Mouse (Mus musculus): Measurements from ENCODE around the gene Mcf2. TPM values are rescaled to one million over a fixed set of nuclear protein-coding genes. Genes with fewer than 3 reads are reported as not detected.

Gene Mcf2
- polyA plus RNA-seq (2017; shearing (Covaris generic)), result not detected

DNA sequence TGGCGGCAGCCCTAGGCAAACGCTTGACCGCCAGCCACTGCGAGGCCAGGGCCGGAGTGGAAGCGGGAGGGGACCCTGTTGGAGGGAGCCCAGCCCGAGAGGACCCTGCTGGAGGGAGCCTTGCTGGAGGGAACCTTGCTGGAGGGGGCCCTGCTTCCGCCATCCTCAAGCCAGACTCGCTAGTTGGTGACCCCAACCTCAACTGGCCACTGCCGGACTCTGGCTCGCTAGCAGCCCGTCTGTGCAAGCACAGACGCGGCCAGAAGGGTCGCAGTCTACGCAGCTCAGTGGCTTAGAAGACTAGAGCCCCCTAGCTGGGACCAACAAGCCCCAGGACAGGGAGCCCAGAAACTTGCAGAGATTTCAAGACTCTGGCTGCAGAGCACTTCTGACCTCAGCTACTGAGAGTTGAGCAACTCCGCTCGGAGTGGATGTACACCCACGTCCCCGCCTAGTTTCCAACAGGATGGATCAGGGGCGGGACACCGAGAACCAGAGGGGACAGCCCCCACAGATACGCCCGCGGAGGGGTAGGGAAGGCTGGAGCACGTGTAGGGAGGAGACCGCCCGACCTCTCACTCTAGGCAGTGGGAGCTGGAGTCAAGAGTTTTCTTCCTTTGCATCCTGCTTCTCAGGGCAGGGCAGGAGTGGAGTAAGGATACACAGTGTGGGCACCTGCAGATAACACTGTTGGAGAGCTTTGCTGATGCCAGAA is at the start of gene Mcf2:
TSS of gene Mcf2 (minus strand) at position 346 of the 715 bp plus-strand sequence.

Other genes starting within 250 kb of the Mcf2 start
- gene F9, start 179.6 kb downstream of the Mcf2 start, polyA plus RNA-seq (2017; shearing (Covaris generic)), result not detected